Mouse (Mus musculus) MEL (cell line): Measurements from ENCODE around the gene Msi2.

ENCODE experiments used
- CTCF ChIP-seq, 3 experiments: IDR thresholded peaks in 2 of 3; conservative IDR thresholded peaks in 1 of 3; 2 replicates each; pipeline ENCODE4 v1.5.1; 2011 to 2012; ENCODE audit warnings: low read length in 3 of 3, low read depth in 2 of 3, mild to moderate bottlenecking in 2 of 3, improper control_type of control experiment in 1 of 3, inconsistent platforms in 1 of 3, mixed read lengths in 1 of 3, moderate library complexity in 1 of 3; ENCODE audit not compliant: control insufficient read depth in 1 of 3, insufficient read depth in 1 of 3, poor library complexity in 1 of 3, severe bottlenecking in 1 of 3
- ZC3H11A ChIP-seq: IDR thresholded peaks from 2 replicates; pipeline ENCODE4 v1.6.1; 2012; ENCODE audit warnings: low read depth, mild to moderate bottlenecking, inconsistent platforms, low read length, improper control_type of control experiment

GRCm38 (mm10) chr11:88703220-88703619, 15.1 kb downstream of the Msi2 start:
- TF ChIP-seq CTCF (IDR thresholded peaks at IDR 0.05 in 2 of 3, conservative IDR thresholded peaks at IDR 0.05 in 1 of 3; ENCODE audit: control insufficient read depth in 1 of 3, insufficient read depth in 1 of 3, low read depth in 2 of 3, low read length in 3 of 3, poor library complexity in 1 of 3, severe bottlenecking in 1 of 3) (no peak), ZC3H11A (no peak)
